Mouse (Mus musculus) cerebellum, adult 2 months (tissue): ENCODE measurements around the gene Il1f5.

Experiments used
- CTCF ChIP-seq: fragments of 200-500 bp; IDR thresholded peaks from 2 replicates; pipeline ENCODE4 v1.5.1; 2011; ENCODE audit warnings: low read depth, mild to moderate bottlenecking, control low read depth, low read length, moderate library complexity, borderline replicate concordance; ENCODE audit not compliant: insufficient read depth
- POLR2A ChIP-seq: fragments of 200-500 bp; IDR thresholded peaks from 2 replicates; pipeline ENCODE4 v1.6.1; 2011; ENCODE audit warnings: low read length, control low read depth, borderline replicate concordance; ENCODE audit not compliant: insufficient read depth

DNA sequence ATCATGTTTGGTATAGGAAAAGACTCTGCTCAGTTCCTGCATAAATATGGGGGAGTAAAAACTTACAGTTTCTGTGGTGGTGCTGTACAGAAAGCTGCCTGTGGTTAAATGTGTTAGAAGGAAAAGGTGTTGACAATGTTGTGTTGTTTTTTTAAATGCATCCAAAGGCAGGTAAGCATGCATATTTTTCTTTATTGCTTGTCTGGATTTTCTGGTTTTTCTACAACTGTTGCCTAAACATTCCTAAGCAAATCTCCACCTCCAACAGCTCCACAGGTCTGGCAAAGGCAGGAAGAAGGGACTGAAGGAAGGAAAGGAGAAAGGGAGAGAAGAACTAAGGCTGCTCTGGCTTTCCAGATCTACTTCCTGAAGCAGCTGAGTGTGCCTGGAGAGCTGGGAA is at the start of gene Il1f5:
- no peak for TF ChIP-seq CTCF
- TF ChIP-seq POLR2A, result no peak
